Mouse (Mus musculus): ENCODE data around the gene Cfl1. TPM values are rescaled to one million over a fixed set of nuclear protein-coding genes. Genes with fewer than 3 reads are reported as not detected.
A peak's percentile ranks its signal among the peaks of the same experiment; 100 is the strongest.

The Cfl1 gene
- polyA plus RNA-seq, 1 experiment from 2014 or later = 3,495 TPM

GRCm38 (mm10) chr19:5473720-5474119, 16.5 kb upstream of the Cfl1 start, which contains the start of gene Efemp2:
TSS of gene Efemp2 (plus strand) at chr19:5473954.
- no peaks in the 10 kb centered on the region for H3K9me3 ChIP-seq (ENCODE audit: control insufficient read depth, low read length)
- peak within 1 kb of the TSS; percentile 87 for H3K27ac ChIP-seq (replicated peaks; ENCODE audit: low read depth, low read length)
- peaks cover 10% of the 10 kb centered on the region for H3K4me1 ChIP-seq (ENCODE audit: control insufficient read depth, insufficient read depth, low read length)
- ATAC-seq (ENCODE audit: insufficient number of reproducible peaks, low FRiP score, low TSS enrichment, low read depth) = peak; percentile 42; the same call in 1 of the 2 replicates
- H3K4me3 ChIP-seq (ENCODE audit: low read depth, low read length) = peak within 1 kb of the TSS; percentile 60
- no peaks in the 10 kb centered on the region for H3K27me3 ChIP-seq (ENCODE audit: control insufficient read depth, insufficient read depth, low read length)
- peak within 1 kb of the TSS; percentile 88 for H3K4me2 ChIP-seq (ENCODE audit: low read depth, severe bottlenecking)
- peak; percentile 78 for DNase-seq (ENCODE audit: low spot score)
- H3K9ac ChIP-seq (ENCODE audit: low read length) = peak within 1 kb of the TSS; percentile 87
- no peaks in the 10 kb centered on the region for H3K36me3 ChIP-seq (ENCODE audit: control insufficient read depth, insufficient read depth, low read length)
- WGBS = 2% methylated on average over 22 of the region's 22 CpGs

GRCm38 (mm10) chr19:5474281-5475068, 15.8 kb upstream of the Cfl1 start:
- no peaks in the 10 kb centered on the region for H3K27me3 ChIP-seq (ENCODE audit: control insufficient read depth, insufficient read depth, low read length)
- DNase-seq (ENCODE audit: low spot score) = peak; percentile 61
- H3K4me2 ChIP-seq (ENCODE audit: low read depth, severe bottlenecking) = peak overlapping the region; percentile 88
- peak; percentile 65 for ATAC-seq (ENCODE audit: insufficient number of reproducible peaks, low FRiP score, low TSS enrichment, low read depth)
- H3K36me3 ChIP-seq (ENCODE audit: control insufficient read depth, insufficient read depth, low read length) = 0 out of 2 replicates have a peak, but pooled peaks cover under 1% of the 10 kb centered on the region
- peak overlapping the region; percentile 87 for H3K27ac ChIP-seq (replicated peaks; ENCODE audit: low read depth, low read length)
- no peaks in the 10 kb centered on the region for H3K9me3 ChIP-seq (ENCODE audit: control insufficient read depth, low read length)
- H3K4me3 ChIP-seq (ENCODE audit: low read depth, low read length) = peak overlapping the region; percentile 60
- H3K9ac ChIP-seq (ENCODE audit: low read length) = peak overlapping the region; percentile 87
- H3K4me1 ChIP-seq (ENCODE audit: control insufficient read depth, insufficient read depth, low read length) = peaks cover 10% of the 10 kb centered on the region
- under 1% methylated on average over 45 of the region's 68 CpGs for WGBS

- ATAC-seq (ENCODE audit: insufficient number of reproducible peaks, low FRiP score, low TSS enrichment, low read depth) (0 out of 2 replicates have a peak, but pooled peaks have one; percentile 13), DNase-seq (ENCODE audit: low spot score) (no peak)
- Histone ChIP-seq H3K4me3 (ENCODE audit: low read depth, low read length) (peak overlapping the region; percentile 60), H3K27ac (replicated peaks; ENCODE audit: low read depth, low read length) (peak overlapping the region; percentile 87), H3K9ac (ENCODE audit: low read length) (peak overlapping the region; percentile 87), H3K9me3 (ENCODE audit: control insufficient read depth, low read length) (no peaks in the 10 kb centered on the region), H3K27me3 (ENCODE audit: control insufficient read depth, insufficient read depth, low read length) (no peaks in the 10 kb centered on the region), H3K4me1 (ENCODE audit: control insufficient read depth, insufficient read depth, low read length) (peaks cover 10% of the 10 kb centered on the region), H3K36me3 (ENCODE audit: control insufficient read depth, insufficient read depth, low read length) (0 out of 2 replicates have a peak, but pooled peaks cover 2% of the 10 kb centered on the region), H3K4me2 (ENCODE audit: low read depth, severe bottlenecking) (peak overlapping the region; percentile 88)
- WGBS = 19% methylated on average over 13 of the region's 13 CpGs
These were observed 15.1 kb upstream of the Cfl1 start for GRCm38 (mm10) chr19:5475069-5475714.

- DNase-seq (ENCODE audit: low spot score) (no peak), ATAC-seq (ENCODE audit: insufficient number of reproducible peaks, low FRiP score, low TSS enrichment, low read depth) (no peak)
- Histone ChIP-seq H3K9ac (ENCODE audit: low read length) (no peak overlapping the region), H3K36me3 (ENCODE audit: control insufficient read depth, insufficient read depth, low read length) (peaks cover 4% of the 10 kb centered on the region; the same call in 1 of the 2 replicates), H3K4me1 (ENCODE audit: control insufficient read depth, insufficient read depth, low read length) (peaks cover 10% of the 10 kb centered on the region), H3K27ac (replicated peaks; ENCODE audit: low read depth, low read length) (no peak overlapping the region), H3K4me2 (ENCODE audit: low read depth, severe bottlenecking) (no peak overlapping the region), H3K4me3 (ENCODE audit: low read depth, low read length) (no peak overlapping the region), H3K9me3 (ENCODE audit: control insufficient read depth, low read length) (no peaks in the 10 kb centered on the region), H3K27me3 (ENCODE audit: control insufficient read depth, insufficient read depth, low read length) (no peaks in the 10 kb centered on the region)
- 83% methylated on average over 10 of the region's 10 CpGs for WGBS
These were observed 13.1 kb upstream of the Cfl1 start for GRCm38 (mm10) chr19:5477004-5477667.

- Histone ChIP-seq H3K9me3 (ENCODE audit: control insufficient read depth, low read length) (no peaks in the 10 kb centered on the region), H3K36me3 (ENCODE audit: control insufficient read depth, insufficient read depth, low read length) (peaks cover 4% of the 10 kb centered on the region; the same call in 1 of the 2 replicates), H3K27ac (replicated peaks; ENCODE audit: low read depth, low read length) (no peak overlapping the region), H3K9ac (ENCODE audit: low read length) (no peak overlapping the region), H3K4me1 (ENCODE audit: control insufficient read depth, insufficient read depth, low read length) (peaks cover 10% of the 10 kb centered on the region), H3K27me3 (ENCODE audit: control insufficient read depth, insufficient read depth, low read length) (no peaks in the 10 kb centered on the region), H3K4me3 (ENCODE audit: low read depth, low read length) (no peak overlapping the region), H3K4me2 (ENCODE audit: low read depth, severe bottlenecking) (no peak overlapping the region)
- ATAC-seq (ENCODE audit: insufficient number of reproducible peaks, low FRiP score, low TSS enrichment, low read depth) (no peak), DNase-seq (ENCODE audit: low spot score) (no peak)
- WGBS = 92% methylated on average over 18 of the region's 18 CpGs
These were observed 12.5 kb upstream of the Cfl1 start for GRCm38 (mm10) chr19:5477668-5478300.

- Histone ChIP-seq H3K4me2 (ENCODE audit: low read depth, severe bottlenecking) (no peak overlapping the region), H3K4me1 (ENCODE audit: control insufficient read depth, insufficient read depth, low read length) (peaks cover 10% of the 10 kb centered on the region), H3K4me3 (ENCODE audit: low read depth, low read length) (no peak overlapping the region), H3K27ac (replicated peaks; ENCODE audit: low read depth, low read length) (no peak overlapping the region), H3K9me3 (ENCODE audit: control insufficient read depth, low read length) (no peaks in the 10 kb centered on the region), H3K9ac (ENCODE audit: low read length) (no peak overlapping the region), H3K27me3 (ENCODE audit: control insufficient read depth, insufficient read depth, low read length) (no peaks in the 10 kb centered on the region), H3K36me3 (ENCODE audit: control insufficient read depth, insufficient read depth, low read length) (peaks cover 12% of the 10 kb centered on the region)
- 92% methylated on average over 10 of the region's 10 CpGs for WGBS
- ATAC-seq (ENCODE audit: insufficient number of reproducible peaks, low FRiP score, low TSS enrichment, low read depth) = no peak
- no peak for DNase-seq (ENCODE audit: low spot score)
These were observed 10.2 kb upstream of the Cfl1 start for GRCm38 (mm10) chr19:5480016-5480415.

GRCm38 (mm10) chr19:5481398-5481797, 8.9 kb upstream of the Cfl1 start:
- no peak for DNase-seq (ENCODE audit: low spot score)
- Histone ChIP-seq H3K9ac (ENCODE audit: low read length) (no peak overlapping the region), H3K9me3 (ENCODE audit: control insufficient read depth, low read length) (no peaks in the 10 kb centered on the region), H3K4me1 (ENCODE audit: control insufficient read depth, insufficient read depth, low read length) (no peaks in the 10 kb centered on the region), H3K4me2 (ENCODE audit: low read depth, severe bottlenecking) (no peak overlapping the region), H3K27me3 (ENCODE audit: control insufficient read depth, insufficient read depth, low read length) (no peaks in the 10 kb centered on the region), H3K4me3 (ENCODE audit: low read depth, low read length) (no peak overlapping the region), H3K27ac (replicated peaks; ENCODE audit: low read depth, low read length) (no peak overlapping the region), H3K36me3 (ENCODE audit: control insufficient read depth, insufficient read depth, low read length) (peaks cover 13% of the 10 kb centered on the region)
- no peak for ATAC-seq (ENCODE audit: insufficient number of reproducible peaks, low FRiP score, low TSS enrichment, low read depth)
- WGBS = 91% methylated on average over 10 of the region's 10 CpGs
